Mouse (Mus musculus): ENCODE results near the gene Pla2g10. TPM values are rescaled to one million over a fixed set of nuclear protein-coding genes. Genes with fewer than 3 reads are reported as not detected.

Pla2g10 gene
- not detected in 2 replicates for polyA plus RNA-seq (2021; fragmentation: Nextera tagmentation)
- long read RNA-seq, experiment 1, result 0 reads
- long read RNA-seq, experiment 2, result 0 reads

DNA sequence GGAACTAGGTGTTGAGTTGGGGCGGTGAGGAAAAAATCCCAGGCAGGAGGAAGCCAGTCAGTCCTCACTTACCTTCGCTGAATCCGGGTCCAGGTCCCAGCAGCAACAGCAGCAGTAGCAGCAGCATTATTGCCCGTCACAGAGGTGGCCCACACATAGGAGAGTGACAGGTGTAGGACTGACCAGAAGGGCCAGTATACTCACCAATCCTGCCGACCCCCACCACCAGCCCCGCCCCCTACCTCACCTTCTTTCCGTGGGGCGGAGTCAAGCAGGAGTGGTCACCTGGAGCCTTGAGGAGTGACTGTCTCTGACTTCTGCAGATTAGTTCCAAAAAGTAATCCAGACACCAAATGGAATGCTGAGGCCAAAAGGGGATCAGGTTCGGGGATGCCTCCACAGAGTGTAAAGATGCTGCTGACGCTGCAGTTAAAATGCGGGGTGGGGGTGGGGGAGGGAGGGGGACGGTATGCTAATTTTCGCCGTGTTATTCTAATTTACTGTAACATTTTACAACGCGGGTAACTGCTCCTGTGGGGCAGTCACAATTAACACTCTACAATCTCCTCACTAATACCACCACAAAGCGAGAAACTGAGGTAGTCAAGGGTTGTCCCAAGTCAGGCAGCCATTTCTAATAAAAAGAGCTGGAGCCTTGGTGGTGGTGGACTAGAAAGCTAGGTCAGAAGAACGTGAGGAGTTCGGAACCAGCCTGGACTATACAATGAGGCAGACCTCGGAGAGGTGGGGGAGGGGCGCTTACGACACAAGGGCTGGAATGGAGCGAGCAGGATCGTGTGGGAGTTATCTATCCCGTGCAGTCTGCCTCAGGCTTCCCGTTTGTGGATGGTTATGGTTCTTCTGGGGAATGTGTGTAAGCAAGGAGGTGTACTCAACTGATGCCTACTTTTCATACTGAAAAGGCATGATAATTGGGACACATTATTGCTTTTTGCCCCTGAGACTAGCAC lies at the start of gene Pla2g10:
TSS of gene Pla2g10 (minus strand) at position 699 of the 971 bp plus-strand sequence.

DNA sequence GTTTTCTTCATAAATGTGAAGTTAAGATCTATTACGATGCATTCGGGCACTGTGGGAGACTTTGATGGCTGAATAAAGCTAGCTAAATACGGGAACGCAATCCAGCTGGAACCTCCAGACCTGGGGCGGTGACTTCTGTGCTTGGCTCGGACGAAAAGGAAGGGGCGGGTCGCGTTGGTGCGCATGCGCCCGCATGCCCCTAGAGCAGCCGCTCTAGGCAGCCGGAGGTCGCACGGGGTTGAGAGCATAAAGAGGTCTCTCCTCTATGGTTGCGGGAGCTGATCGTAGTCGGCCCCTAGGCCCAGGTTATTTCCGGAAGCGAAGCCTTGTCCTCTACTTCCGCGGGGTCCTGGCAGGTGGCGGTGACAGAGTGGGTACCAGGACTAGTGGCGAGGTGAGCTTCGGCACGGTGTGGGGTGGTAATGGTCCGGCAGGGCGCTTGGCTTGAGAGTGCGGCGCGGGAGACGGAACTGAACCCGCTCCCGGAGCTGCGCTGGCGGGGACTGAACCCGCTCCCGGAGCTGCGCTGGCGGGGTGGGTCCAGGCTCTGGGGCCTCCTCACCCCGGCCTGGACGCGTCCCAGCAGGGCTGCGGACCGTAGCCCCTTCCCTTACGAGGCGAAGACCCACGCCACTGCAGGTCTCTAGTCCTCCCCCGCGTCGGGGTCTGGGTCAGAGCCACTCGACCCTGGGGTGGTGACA lies 58.9 kb downstream of the Pla2g10 start, which contains the start of the genes Bfar and 3110001I22Rik:
TSS of gene Bfar (plus strand) at position 174 of the 701 bp plus-strand sequence.
TSS of gene 3110001I22Rik (plus strand) at position 245 of the 701 bp plus-strand sequence.

DNA sequence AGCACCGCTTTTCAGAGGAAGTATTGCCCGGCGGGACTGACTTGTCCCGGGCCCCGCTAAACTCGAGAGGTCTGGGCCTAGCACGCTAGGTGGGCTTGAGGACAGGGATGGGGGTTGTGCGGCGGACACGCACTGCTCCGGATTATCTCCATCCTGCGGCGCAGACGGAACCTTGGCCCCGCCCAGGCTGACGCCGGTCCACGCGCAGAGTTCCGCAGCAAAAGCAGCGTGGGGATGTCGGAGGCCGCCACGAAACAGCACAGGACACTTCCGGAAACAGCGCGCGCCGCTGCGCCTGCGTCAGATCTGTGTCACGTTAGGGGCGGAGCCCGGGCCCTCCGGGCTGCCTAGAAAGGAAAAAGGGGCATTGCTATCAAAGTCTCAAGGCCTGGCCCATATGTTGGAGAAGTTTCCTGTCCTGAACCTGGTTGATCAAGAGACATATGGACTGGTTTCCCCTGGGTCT lies 62.9 kb downstream of the Pla2g10 start, which contains the start of gene Parn:
TSS of gene Parn (minus strand) at position 293 of the 466 bp plus-strand sequence.

Other genes with a start within 250 kb of the Pla2g10 start
- gene Parn, start 62.8 kb downstream of the Pla2g10 start, polyA plus RNA-seq (2021; fragmentation: Nextera tagmentation), result 11.4 and 13.7 TPM in 2 replicates
- 22.1 and 26.9 TPM in 2 replicates for gene Bfar, start 59.1 kb downstream of the Pla2g10 start, polyA plus RNA-seq (2021; fragmentation: Nextera tagmentation)
- gene 3110001I22Rik, start 59.1 kb downstream of the Pla2g10 start, polyA plus RNA-seq (2021; fragmentation: Nextera tagmentation), result 1.3 and 1.7 TPM in 2 replicates
- 48.8 and 64.3 TPM in 2 replicates for gene Rrn3, start 49.7 kb upstream of the Pla2g10 start, polyA plus RNA-seq (2021; fragmentation: Nextera tagmentation)
- gene Ntan1, start 87.9 kb upstream of the Pla2g10 start, polyA plus RNA-seq (2021; fragmentation: Nextera tagmentation), result 182 and 194 TPM in 2 replicates
- 39.2 and 48.2 TPM in 2 replicates for gene Pdxdc1, start 172.1 kb upstream of the Pla2g10 start, polyA plus RNA-seq (2021; fragmentation: Nextera tagmentation)
- gene Mpv17l, start 172.2 kb upstream of the Pla2g10 start, polyA plus RNA-seq (2021; fragmentation: Nextera tagmentation), result 56.3 and 74.4 TPM in 2 replicates

Data from left cerebral cortex, adult 6 months (tissue).